Mouse (Mus musculus): ENCODE results near the gene Zfp764. TPM values are rescaled to one million over a fixed set of nuclear protein-coding genes. Genes with fewer than 3 reads are reported as not detected.
"Not testable (repeated sequence)": the region's sequence is repeated elsewhere in the genome, so short reads cannot be mapped to it uniquely, and the experiment has no call there.

The Zfp764 gene
- polyA plus RNA-seq, 1 experiment from 2014 or later: 10.4 TPM

- Histone ChIP-seq H3K27me3 (ENCODE audit: insufficient read depth, low read length) (no peaks in the 10 kb centered on the region), H3K36me3 (ENCODE audit: insufficient read depth) (0 out of 2 replicates have a peak, but pooled peaks cover 9% of the 10 kb centered on the region), H3K27ac (ENCODE audit: low read depth) (no peak overlapping the region), H3K4me2 (no peak overlapping the region), H3K4me3 (ENCODE audit: low read depth, low read length) (no peak overlapping the region), H3K9me3 (ENCODE audit: low read depth, low read length) (no peaks in the 10 kb centered on the region), H3K4me1 (ENCODE audit: insufficient read depth) (0 out of 2 replicates have a peak, but pooled peaks cover 10% of the 10 kb centered on the region), H3K9ac (no peak overlapping the region)
- 94% methylated on average over 16 of the region's 16 CpGs for WGBS
- no peak for TF ChIP-seq CTCF (IDR thresholded peaks at IDR 0.05; ENCODE audit: low read depth)
- DNase-seq (no peak), ATAC-seq (ENCODE audit: insufficient read depth) (no peak)
Observed at GRCm38 (mm10) chr7:127391538-127391937, 15.1 kb downstream of the Zfp764 start.

- 74% methylated on average over 7 of the region's 7 CpGs for WGBS
- TF ChIP-seq CTCF (IDR thresholded peaks at IDR 0.05; ENCODE audit: low read depth): no peak
- Histone ChIP-seq H3K27ac (ENCODE audit: low read depth) (no peak overlapping the region), H3K36me3 (ENCODE audit: insufficient read depth) (0 out of 2 replicates have a peak, but pooled peaks cover 9% of the 10 kb centered on the region), H3K9me3 (ENCODE audit: low read depth, low read length) (no peaks in the 10 kb centered on the region), H3K9ac (no peak overlapping the region), H3K4me1 (ENCODE audit: insufficient read depth) (0 out of 2 replicates have a peak, but pooled peaks cover 10% of the 10 kb centered on the region), H3K4me2 (no peak overlapping the region), H3K27me3 (ENCODE audit: insufficient read depth, low read length) (no peaks in the 10 kb centered on the region), H3K4me3 (ENCODE audit: low read depth, low read length) (no peak overlapping the region)
- DNase-seq (no peak), ATAC-seq (ENCODE audit: insufficient read depth) (no peak)
Observed at GRCm38 (mm10) chr7:127390306-127390705, 16.3 kb downstream of the Zfp764 start.

DNA sequence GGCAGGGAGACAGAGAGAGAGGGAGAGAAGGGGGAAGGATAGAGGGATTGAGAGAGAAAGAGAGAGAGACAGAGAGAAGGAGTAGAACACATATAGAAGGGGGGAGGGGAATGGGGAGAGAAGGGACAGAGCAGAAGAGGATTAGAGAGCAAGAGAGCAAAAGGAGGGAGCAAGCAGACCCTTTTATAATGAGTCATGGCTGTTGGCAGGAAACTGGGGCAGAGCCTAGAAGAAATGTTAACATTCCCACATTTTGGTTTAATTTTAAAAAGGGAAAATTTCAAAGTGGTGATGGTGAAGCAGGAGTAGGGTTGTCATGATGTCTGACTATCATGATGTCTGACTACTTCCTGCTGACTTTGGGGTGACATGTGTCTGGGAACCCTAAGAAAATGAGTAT, 18.4 kb downstream of the Zfp764 start:
- not testable (repeated sequence) for H3K9ac ChIP-seq; H3K27me3 ChIP-seq (ENCODE audit: insufficient read depth, low read length); H3K4me1 ChIP-seq (ENCODE audit: insufficient read depth); H3K4me3 ChIP-seq (ENCODE audit: low read depth, low read length); DNase-seq; H3K4me2 ChIP-seq; H3K9me3 ChIP-seq (ENCODE audit: low read depth, low read length); ATAC-seq (ENCODE audit: insufficient read depth); H3K27ac ChIP-seq (ENCODE audit: low read depth)
- H3K36me3 ChIP-seq (ENCODE audit: insufficient read depth): peaks cover 14% of the 10 kb centered on the region; the same call in 1 of the 2 replicates

- no peaks in the 10 kb centered on the region for H3K27me3 ChIP-seq (ENCODE audit: insufficient read depth, low read length)
- DNase-seq: peak; percentile 94
- TF ChIP-seq CTCF (IDR thresholded peaks at IDR 0.05; ENCODE audit: low read depth): no peak
- H3K9me3 ChIP-seq (ENCODE audit: low read depth, low read length): no peaks in the 10 kb centered on the region
- peaks cover 14% of the 10 kb centered on the region; the same call in 1 of the 2 replicates for H3K36me3 ChIP-seq (ENCODE audit: insufficient read depth)
- peak within 1 kb of the TSS; percentile 73 for H3K4me2 ChIP-seq
- peak; percentile 88 for ATAC-seq (ENCODE audit: insufficient read depth)
- peak within 1 kb of the TSS; percentile 66 for H3K9ac ChIP-seq
- 13% methylated on average over 37 of the region's 38 CpGs for WGBS
- H3K4me3 ChIP-seq (ENCODE audit: low read depth, low read length): peak within 1 kb of the TSS; percentile 49
- H3K27ac ChIP-seq (ENCODE audit: low read depth): no peak within 1 kb of the TSS
- no peaks in the 10 kb centered on the region for H3K4me1 ChIP-seq (ENCODE audit: insufficient read depth)
Observed at GRCm38 (mm10) chr7:127386641-127387392, 19.8 kb downstream of the Zfp764 start, which contains the start of gene 9130019O22Rik. Gene 9130019O22Rik, minus strand, starts transcription at chr7:127387166.

- H3K4me3 ChIP-seq (ENCODE audit: low read depth, low read length); H3K27me3 ChIP-seq (ENCODE audit: insufficient read depth, low read length); H3K27ac ChIP-seq (ENCODE audit: low read depth); ATAC-seq (ENCODE audit: insufficient read depth); H3K4me1 ChIP-seq (ENCODE audit: insufficient read depth); H3K36me3 ChIP-seq (ENCODE audit: insufficient read depth); H3K4me2 ChIP-seq; H3K9me3 ChIP-seq (ENCODE audit: low read depth, low read length); H3K9ac ChIP-seq; DNase-seq: not testable (repeated sequence)
- 91% methylated on average over 4 of the region's 4 CpGs for WGBS
Observed at GRCm38 (mm10) chr7:127385560-127385959, 21.1 kb downstream of the Zfp764 start.

DNA sequence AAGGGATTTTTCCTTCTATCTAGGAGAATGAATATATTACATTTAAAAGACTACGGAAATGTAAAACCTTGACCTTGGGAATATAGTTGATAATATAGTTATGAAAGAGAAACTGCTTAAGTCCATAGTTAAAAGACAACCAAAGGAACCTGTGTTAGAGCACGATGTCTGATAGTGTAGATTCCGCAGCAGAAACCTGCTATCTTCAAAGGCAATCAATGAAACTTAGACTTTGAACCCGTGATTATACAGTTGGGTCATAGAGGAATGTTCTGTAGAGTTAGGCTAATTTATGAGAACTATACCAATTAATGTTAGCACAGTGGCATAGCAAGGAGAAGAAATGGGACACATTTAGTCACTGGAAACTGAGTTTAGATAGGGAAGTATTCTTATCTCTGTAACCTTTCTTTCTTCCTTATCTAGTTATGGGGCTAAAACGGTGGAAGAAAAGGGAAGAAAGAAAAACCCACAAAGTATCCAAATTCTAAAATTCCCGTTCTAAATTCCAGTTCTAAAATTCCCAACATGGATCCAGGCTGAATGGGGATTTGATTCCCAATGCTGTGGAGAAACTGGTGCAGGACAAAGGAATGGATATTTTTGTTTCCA, 28.2 kb downstream of the Zfp764 start:
- Histone ChIP-seq H3K4me1 (ENCODE audit: insufficient read depth) (no peaks in the 10 kb centered on the region), H3K9me3 (ENCODE audit: low read depth, low read length) (no peaks in the 10 kb centered on the region), H3K4me2 (no peak overlapping the region), H3K27ac (ENCODE audit: low read depth) (no peak overlapping the region), H3K27me3 (ENCODE audit: insufficient read depth, low read length) (no peaks in the 10 kb centered on the region), H3K4me3 (ENCODE audit: low read depth, low read length) (no peak overlapping the region), H3K9ac (no peak overlapping the region), H3K36me3 (ENCODE audit: insufficient read depth) (peaks cover 9% of the 10 kb centered on the region; the same call in 1 of the 2 replicates)
- no peak for TF ChIP-seq CTCF (IDR thresholded peaks at IDR 0.05; ENCODE audit: low read depth)
- WGBS: 71% methylated on average over 6 of the region's 6 CpGs
- DNase-seq (no peak), ATAC-seq (ENCODE audit: insufficient read depth) (no peak)
